Mouse (Mus musculus) heart, adult 11 months (tissue): ENCODE data around the gene Tspan4.

Source experiments
- DNase-seq: peaks from one replicate; pipeline ENCODE4 v3.0.0; 2022

The Tspan4 gene

DNA sequence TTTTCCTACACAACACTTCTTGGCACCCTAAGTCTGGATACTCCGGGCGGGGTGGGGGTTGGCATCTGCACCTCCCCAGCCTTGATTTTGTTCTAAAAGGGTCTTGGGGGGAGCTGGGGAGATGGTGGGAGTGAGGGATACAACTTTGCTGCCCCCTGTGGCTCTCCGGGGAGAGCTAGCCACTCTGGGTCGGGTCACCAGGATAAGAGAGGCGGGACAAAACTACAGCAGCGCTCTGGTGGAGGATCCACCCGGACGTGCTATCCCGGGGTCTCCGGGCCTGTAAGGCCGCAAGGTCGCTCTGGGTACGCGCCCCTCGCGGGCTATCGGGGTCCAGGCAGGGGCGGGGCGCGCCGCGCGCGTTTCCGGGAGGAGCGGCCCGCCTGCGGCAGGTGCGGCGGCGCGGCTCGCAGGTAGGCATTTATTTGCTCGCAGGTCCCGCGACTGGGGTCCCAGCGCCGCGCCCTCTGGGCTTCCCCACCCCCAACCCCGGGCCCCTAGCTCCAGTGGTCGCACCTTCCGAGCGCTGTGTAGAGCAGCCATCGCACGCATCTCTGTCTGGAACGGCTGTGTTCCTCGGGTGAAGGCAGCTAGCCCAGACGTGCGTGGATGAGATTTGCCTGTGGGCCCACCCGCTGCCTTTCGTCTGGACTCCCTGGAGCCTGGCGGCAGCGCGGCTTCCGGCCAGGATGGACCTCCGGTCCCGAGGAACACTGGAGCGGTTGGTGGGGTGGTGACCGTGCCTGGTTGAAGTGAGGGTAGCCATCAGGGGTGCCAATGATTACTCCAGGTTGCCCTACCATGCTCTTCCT lies 13.3 kb upstream of the Tspan4 start:
- DNase-seq, result peak; percentile 98

DNA sequence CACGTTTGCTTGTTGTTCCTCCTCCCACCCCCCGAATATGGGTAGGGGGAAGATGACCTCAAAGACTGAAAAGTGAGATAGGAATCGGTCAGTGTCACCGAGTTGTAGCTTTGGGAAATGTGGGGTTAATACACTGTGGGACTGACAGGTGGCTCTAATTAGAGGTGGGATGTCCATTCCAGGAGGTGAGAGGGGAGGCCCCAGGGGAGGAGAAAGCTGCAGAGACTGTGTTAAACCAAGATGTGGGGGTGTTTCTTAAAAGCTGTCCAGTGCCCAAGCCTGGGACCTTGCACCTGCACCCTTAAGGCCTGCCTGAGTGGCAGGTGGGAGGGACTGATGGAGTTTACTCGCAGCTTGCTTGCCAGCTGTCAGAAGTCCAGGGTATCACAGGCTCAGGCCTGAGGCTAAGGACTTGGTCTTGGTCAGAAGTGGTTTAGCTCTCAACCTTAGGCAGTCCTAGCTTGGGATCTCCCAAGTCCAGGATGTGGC lies 12.7 kb upstream of the Tspan4 start:
- peak; percentile 97 for DNase-seq

- DNase-seq, result peak; percentile 99
Observed at GRCm38 (mm10) chr7:141463824-141464602, 11.0 kb upstream of the Tspan4 start.

DNA sequence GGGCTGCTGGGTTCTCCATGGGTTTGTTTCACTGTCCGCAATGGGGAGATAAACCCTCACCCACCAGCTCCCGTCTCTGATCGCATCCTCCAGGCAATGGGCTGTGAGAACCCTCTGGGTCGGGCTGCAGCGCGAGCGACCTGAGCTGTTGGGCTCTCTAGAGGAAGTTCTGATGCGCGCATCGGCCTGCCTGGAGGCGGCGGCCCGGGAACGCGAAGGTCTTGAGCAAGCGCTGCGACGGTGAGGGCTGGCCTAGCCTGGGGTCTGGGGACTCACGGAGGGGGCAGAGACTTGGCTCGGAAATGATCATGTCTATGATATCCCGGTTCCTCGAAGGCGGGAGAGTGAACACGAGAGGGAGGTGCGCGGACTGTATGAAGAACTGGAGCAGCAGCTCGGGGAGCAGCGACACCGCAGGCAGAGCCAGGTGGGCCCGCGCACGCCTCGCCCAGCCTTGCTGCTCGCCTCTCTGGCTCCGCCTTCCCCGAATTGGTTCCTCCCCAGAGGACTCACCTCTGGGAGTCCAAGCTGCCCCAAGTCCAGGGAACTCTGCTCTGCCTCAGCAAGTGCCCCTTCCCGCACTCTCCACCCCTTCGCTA lies 10.3 kb upstream of the Tspan4 start:
- DNase-seq, result peak; percentile 97

- DNase-seq, result peak; percentile 96
Observed at GRCm38 (mm10) chr7:141465388-141466044, 9.5 kb upstream of the Tspan4 start.

GRCm38 (mm10) chr7:141466045-141466394 lies 9.0 kb upstream of the Tspan4 start:
- DNase-seq, result peak; percentile 98

DNA sequence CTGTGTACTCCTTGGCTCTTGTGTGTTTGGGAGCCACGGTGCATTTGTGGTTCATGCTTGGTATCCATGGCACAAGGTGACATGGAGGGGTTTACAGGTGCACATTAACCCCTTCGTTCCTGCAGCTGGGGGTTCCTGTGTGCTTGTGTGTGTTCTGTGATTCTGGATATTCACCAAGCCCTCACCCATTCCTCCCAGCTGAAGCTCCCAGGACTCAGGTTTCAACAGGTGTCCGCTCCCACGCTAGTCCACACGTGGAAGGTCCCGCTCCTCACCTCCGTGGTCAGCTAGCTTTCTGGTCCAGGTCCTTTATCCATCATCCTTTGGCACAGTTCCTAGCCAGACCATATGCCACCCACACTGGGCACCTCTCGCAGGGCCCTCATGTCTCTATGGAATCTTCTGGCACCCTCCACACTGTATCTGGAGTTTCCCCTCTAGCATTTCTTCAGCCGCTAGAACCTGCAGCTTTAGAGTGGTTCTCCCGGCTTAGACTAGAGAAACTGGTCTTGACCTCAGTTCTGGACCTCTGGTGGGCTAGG lies 8.4 kb upstream of the Tspan4 start:
- peak; percentile 94 for DNase-seq

- DNase-seq, result peak; percentile 99
Observed at GRCm38 (mm10) chr7:141467230-141468030, 7.6 kb upstream of the Tspan4 start, which contains the start of gene Cd151. Gene Cd151, plus strand, starts transcription at chr7:141467392.

- DNase-seq, result no peak
Observed at GRCm38 (mm10) chr7:141468164-141468521, 6.9 kb upstream of the Tspan4 start.

- DNase-seq, result peak; percentile 99
Observed at GRCm38 (mm10) chr7:141468522-141469211, 6.4 kb upstream of the Tspan4 start.

GRCm38 (mm10) chr7:141469352-141469751 lies 5.7 kb upstream of the Tspan4 start:
- DNase-seq, result peak; percentile 96

GRCm38 (mm10) chr7:141469901-141470636 lies 5.0 kb upstream of the Tspan4 start:
- DNase-seq, result peak; percentile 96

GRCm38 (mm10) chr7:141470637-141470944 lies 4.4 kb upstream of the Tspan4 start:
- no peak for DNase-seq

- no peak for DNase-seq
Observed at GRCm38 (mm10) chr7:141471236-141471635, 3.8 kb upstream of the Tspan4 start.

DNA sequence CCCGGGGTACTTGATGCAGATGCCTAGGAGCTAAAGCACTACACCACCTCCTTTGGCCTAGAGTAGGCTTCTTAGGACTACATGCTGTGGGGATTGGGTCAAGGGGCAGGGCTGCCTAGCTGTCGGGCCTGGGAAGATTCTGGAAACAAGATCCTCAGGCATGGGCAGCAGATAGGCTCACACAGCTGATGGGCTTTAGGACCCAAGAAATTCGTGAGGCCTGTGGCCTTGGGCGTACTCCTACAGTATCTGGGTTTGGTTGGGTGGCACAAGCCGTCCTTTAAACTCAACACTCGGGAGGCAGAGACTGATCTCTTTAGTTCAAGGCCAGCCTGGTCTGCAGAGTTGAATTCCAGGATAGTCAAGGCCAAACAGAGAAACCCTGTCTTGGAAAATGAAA lies 2.8 kb upstream of the Tspan4 start:
- no peak for DNase-seq

DNA sequence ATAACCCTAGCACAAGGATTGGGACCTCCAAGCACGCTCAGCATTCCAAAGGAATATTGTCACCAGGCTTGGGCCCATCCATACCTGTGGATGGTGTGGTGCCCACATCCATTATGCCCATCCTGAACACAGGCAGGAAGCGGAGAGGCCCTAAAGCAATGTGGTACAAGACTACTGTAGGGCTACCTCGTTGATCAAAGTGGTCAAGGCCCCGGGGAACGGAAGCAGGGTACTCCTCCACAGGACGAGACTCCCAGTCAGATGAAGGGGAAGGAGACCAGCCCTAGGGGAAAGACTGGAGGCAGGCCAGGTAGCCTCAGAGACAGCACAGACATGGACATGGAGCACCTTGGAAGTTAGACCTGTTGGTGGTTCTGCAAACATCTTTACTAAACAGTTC lies 2.3 kb upstream of the Tspan4 start:
- no peak for DNase-seq

- DNase-seq, result peak; percentile 90
Observed at GRCm38 (mm10) chr7:141474160-141474559, 880 bp upstream of the Tspan4 start.

DNA sequence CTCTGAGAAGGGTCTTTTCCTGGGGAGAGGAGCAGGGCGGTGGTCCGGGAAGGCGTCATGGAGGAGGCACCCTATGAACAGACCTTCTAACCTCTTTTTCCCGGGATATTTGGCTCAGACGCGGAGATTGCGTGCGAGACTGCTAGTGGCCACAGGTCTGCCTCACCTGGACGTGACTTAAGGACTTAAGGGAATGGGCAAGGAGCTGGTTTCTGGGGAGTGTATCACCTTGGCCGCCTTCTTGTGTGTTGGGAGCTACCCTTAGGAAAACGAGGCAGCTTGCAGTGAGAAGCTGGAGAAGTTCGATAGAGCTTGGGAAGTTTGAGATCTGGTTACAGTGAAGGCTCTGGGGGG lies 742 bp downstream of the Tspan4 start:
- no peak for DNase-seq

DNA sequence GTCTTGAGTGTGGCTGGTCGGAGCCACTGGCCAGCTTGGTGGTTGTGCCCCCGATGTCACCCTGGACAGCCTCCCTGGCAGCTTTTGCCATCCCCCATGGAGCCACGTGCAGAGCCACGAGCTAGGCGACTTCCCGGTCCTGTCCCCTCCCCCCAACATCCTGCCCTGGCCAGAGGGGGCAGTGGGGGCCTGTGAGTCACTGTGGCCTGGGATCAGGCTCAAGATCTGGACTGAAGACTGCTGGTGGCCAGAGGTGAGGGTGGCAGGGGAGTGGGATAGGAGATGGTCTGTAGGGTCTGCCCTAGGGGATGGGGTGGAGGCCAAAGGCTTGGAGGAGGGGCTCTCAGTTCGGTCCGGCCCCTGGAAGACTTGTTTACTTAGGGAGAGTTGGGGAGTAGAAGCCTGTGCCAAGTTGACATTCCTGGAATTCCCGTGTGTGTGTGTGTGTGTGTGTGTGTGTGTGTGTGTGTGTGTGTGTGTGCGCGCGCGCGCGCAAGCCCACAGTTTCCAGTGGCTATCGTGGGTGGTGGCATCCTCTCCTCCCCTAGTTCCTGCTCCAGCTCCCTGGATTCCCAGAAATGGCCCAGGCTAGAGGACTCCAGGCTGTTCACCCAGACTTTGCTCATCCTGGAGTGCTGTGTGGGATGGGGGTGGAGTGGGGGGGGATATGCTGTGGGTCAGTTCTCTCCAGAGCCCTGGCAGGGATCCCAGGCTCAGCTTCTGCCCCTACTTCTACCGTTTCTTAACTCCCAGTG lies 1.4 kb downstream of the Tspan4 start:
- DNase-seq, result peak; percentile 100

DNA sequence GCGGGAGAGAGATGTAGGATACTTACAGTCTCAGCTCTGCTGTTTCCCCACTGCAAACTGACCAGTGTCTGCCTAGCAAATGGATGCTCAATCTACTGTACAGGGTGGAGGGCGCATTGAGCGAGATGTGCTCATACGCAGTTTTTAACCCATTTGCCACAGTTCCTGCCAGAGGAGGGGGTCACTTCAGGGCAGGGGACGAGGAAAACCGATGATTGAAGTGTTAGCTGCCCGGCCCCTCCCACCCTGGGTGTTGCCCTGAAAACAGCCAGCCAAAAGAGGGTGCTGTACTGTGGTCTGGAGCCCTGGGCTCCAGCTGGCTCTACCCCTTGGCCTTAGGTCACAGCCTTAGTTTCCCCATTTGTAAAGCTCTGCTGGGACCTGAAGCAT lies 1.9 kb downstream of the Tspan4 start:
- peak; percentile 98 for DNase-seq
